Mouse (Mus musculus): Measurements from ENCODE around the gene Kif1c.

Kif1c gene

DNA sequence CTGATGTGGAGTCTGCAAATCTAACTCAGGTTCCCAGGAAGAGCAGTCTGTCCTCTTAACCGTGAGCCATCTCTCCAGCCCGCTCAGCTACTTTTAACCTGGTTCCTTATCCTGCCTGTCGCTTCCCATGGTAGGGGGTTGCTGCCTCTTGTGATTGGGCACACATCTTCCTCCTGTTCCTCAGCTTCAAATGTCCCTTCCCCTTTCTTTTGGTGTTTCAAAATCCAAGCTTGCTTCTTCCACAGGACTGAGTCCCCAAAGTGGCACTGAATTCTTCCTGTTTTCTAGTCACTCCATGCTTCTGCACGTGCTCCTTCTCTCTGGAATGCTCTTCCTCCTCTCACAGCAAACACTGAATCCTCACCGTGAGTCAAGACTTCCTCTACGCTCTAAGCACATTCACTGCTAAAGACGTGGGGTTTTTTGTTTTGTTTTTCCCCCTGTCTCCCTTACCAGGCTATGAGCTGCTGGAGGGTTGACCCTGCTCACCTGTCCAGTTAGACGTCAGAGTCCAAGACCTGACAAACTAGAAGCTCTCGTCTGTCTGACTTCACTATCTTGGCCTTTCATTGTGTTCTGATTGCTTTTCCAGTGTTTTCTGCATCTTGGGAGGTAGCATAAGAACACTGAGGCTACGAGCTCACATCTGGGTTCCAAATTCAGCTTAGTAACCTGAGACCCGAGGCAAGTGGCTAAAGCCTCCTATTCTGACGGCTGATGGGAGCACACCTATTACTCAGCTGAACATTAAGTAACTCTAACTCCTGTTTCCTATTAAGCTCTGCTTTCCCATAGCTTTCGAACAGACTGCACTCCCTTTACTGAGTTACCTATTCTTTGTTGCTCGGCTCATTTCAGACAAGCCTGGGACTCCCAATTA is 32.8 kb upstream of the Kif1c start:
- no peak for DNase-seq

DNA sequence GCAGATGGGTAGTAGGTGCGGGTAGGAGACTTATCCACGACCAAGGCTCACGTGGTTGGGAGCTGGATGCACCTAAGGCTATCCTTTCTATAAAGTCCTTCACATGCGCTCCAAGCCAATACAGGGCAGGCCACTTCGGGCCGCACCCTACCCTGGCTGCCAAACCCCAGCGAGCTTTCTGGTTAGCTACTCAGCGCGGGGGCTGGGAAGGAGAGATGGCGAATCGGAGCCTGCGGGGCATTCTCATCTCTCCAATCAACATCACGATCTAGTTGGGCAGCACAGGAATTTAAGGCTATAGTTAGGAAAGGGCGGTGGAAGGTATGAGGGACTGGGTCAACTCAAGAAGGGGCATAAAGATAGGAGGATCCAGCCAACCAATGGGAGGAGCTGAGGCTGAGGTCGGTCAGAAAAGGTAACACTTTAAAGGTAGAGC is 32.0 kb upstream of the Kif1c start:
- no peak for DNase-seq

DNA sequence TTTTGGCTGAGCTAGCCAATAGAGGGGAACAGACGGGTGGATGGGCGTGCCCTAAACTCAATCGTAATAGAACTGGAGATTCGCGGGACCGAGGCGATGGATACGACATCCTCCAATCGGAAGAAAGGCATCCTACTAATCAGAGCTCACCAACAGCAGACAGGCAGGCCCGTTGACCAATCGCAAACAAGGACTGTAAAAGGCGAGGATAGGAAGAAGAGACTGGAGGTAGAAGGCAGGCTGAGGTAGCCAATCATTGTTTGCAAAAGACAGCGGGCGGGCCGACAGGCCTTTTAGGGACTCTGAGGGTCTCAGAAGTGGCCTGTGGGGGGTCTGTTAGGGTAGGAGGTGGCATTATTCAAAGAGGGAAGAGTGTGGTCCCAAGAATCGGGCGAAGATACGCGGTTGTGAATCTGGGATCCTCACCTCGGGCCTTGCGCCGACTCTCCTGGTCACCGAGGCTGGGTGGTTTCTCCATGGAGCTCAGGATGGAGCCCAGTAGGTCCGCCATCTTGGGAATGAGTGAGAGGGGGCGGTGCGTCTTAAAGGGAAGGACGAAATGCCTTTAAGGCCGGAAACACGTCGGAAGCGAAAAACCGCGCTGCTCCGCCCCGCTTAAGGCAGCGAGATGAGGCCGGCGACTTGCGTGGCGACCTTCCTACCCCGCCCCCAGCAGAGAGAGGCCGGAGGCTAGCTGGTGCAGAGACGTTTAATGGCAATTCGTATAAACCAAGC is 31.4 kb upstream of the Kif1c start, which contains the start of gene Spag7:
TSS of gene Spag7 (minus strand) at position 646 of the 735 bp plus-strand sequence.
- peak; percentile 100 for DNase-seq

DNA sequence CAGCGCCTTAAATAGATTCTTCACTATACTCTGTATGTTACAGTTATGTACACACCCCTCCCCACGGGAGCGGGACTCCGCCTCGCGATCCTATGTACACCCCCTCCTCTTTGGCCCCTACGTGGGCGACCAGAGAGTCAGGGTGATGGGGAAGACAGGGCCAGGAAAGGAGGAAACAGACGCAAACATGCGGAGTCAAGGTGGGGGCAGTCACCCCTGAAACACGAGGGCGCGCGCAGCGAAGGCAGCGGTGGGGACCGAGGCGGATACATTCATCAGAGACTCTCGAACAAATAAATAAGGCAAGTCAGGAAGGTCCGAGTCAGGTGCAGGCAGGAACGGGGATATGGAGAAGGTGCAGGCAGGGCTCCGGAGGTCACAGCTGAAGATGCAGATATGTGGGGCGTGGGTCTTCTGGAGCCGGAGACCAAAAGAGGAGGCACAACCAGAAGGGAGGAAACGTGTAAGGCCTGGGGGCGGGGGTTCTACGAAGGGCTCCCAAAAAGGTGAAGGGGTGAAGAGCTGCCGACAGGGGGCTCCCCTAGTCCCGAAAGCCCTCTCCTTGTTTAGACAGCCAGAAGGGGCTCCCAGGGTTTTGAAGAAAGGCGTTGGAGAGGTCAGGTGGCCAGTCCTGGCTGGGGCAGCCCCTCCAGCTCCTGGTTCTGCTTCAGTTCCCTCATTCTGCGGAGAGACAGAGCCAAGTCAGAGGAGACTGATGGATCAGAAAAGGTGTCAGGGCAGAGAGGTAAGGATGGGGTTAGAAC is 30.6 kb upstream of the Kif1c start:
- DNase-seq: peak; percentile 78 to 84

DNA sequence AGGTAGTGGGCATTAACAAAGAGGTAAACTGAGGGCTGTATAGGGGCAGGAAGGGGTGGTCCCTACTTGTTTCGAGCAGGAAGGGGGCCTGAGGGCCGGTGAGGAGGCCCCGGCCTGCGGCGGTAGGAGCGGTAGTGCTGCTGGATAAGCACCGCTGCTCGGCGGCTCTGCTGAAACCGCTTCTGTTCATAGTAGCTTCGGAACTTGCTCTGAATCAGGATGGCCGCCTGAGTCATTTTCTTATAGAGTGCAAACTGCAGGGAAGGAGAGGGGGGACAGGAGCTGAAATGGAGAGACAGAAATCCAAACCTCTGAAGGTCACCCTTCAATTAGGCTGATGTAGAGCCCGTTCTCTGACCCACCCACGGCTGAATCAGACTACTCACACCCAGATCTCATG is 29.9 kb upstream of the Kif1c start:
- DNase-seq: peak; percentile 28 to 62

DNA sequence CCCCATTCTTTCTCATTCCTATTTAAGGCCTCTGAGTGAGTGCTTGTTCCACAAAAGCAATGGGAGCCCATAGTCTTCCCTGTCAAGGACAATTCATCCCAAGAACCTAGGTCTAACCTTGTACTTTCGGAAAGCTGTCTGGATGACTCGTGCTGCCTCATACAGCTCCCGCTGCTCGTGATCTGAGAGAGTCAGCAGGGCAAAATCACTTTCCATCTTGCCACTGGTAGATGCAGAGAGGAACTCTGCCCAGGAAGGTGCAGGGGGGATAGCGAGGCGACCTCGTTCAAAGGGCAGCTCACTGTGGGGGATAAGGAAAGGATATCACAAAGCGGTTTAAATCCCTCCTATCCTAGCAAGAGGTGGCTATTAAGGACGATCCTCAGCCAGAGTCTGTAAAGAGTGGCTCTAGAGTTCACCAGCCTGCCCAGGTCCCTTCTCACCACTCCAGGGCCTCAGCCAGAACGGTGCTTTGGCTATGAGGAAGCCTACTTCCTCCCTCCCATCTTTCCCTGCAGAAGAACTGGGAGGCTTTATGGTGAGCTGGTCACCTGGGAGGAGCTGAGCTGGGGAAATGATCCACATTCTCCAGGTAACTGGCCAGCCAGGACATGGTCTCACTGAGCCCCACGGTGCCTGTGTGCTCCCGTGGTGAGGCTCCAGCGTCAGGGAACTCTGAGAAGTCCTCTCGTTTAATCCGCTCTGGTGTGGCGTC is 28.9 kb upstream of the Kif1c start:
- peak in 1 of 2 experiments; percentile 61 for DNase-seq

DNA sequence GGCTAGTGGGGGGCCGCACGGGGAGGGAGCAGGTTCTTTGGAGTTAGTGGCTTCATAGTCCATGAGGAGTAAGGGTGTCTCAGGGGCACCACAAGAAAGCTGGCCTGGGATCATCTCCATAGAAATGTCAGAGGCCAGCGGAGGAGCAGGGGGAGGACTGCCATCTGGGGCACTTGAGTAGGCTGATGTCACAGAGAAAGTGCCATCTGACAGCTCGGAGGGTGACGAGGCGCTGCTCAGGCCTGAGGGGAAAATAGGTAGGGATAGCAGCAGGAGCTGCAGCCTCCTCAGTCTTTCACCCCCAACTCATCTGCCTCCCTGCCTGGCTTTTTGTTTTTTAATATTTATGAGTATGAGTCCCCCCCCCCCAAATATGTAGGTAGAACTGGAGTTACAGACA is 26.3 kb upstream of the Kif1c start:
- peak in 1 of 2 experiments; percentile 25 for DNase-seq

DNA sequence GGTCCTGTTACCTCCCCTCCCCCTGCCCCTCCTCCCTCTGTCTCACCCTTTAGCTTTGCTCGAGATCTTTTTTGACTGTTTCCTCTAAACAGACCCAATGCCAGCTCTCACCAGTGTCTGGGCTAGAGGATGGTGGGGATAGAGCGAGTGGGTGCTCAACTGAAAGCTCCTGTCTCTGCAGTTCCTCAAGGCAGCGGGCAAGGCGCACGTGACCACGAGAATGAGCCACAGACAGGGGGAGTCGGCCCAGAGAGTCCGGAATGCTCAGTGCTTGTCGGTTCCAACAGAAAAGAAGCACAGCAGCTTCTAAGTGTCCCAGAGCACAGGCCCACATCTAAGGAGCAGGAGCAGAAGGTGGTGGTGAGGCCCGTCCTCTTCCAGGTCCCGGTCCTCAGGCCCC is 25.8 kb upstream of the Kif1c start:
- peak in 1 of 2 experiments; percentile 42 for DNase-seq

DNA sequence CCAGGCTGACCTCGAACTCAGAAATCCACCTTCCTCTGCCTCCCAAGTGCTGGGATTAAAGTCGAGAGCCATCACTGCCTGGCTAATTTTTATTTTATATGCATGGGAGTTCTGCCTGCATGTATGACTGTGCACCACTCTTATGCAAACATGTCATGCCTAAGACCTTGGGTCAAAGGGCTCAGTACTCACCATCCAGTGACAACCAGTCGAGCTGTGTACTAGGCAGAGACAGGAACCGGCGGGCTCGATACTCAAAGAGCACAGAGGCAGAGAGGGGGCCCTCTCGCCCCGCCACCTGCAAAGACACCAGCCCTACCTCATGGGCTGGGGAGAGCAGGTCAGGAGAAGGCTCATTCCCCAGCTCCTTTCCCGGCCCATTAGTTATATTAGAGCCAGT is 22.3 kb upstream of the Kif1c start:
- DNase-seq: peak in 1 of 2 experiments; percentile 28

DNA sequence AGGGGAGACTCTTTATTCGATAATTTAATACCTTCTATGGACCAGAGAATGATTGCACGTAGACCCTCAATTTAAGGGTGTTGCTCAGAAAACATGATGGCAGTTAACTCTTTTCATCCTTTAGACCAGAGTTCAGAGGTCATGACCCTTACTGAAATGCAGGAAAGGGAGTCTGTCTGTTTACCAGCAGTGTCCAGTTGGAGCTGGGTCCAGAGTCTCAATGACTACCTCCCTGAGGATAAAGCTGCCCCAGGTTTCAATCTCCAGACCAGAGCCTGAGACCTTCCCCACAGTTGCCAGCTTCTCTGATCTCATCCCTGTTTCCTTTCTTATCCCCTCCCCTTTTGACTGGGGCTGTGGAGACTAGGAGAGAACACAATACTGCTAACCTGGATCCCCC is 21.8 kb upstream of the Kif1c start:
- peak in 1 of 2 experiments; percentile 31 for DNase-seq

DNA sequence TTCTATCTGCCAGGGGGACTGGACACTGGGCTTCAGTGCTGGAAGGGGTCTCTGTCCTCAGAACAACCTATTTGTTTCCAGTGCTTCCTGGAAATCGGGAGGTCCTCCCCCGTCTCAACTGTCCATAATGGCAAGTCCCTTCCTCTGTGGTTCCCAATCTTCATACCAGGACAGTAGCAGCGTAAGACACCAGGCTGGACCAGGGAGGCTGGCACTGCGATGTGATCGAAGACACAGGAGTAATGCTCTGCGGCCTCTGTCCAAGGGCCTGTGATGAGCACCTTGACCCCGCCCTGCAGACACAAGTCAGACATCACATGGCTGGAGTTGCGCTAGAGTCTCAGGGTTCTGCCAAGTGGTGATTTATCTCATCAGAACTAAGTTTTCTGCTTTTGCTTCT is 21.0 kb upstream of the Kif1c start:
- peak in 1 of 2 experiments; percentile 32 for DNase-seq

DNA sequence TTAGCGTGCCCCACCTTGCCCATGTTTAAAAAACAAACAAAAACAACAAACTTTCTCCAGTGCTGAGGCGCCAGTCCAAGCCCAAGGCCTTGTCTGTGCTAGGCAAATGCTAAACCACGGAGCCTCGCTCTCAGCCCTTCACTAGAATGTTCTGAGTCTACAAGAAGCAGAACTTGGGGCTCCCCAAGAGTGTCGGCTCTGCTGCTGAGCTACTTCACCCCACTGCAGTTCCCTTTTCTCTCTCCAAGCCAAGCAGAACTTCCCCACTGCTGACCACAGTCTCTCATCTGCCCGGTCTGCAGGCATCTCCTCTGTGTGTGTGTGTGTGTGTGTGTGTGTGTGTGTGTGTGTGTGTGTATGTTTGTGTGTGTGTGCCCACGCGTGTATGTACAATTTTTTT is 20.5 kb upstream of the Kif1c start:
- DNase-seq: peak in 1 of 2 experiments; percentile 34

DNA sequence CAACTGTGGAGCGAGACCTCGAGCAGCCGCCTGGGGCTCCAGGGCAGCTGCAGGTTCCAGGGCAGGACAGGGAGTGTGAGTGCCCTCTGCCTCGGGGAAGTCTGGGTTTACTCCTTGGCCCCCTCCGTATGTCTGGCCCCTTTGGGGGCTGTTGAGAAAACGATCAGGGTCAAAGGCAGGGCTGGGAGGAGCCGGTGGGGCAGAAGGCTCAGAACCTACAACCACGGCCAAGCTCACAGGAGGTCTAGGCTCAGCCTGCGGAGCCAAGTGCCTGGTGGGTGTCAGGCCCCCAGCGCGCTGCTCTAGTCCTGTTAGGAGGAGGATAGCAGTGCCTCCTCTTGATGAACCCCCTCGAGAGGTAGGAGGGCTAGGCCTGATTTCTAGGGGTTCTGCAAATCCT is 19.2 kb upstream of the Kif1c start:
- DNase-seq: peak in 1 of 2 experiments; percentile 35

DNA sequence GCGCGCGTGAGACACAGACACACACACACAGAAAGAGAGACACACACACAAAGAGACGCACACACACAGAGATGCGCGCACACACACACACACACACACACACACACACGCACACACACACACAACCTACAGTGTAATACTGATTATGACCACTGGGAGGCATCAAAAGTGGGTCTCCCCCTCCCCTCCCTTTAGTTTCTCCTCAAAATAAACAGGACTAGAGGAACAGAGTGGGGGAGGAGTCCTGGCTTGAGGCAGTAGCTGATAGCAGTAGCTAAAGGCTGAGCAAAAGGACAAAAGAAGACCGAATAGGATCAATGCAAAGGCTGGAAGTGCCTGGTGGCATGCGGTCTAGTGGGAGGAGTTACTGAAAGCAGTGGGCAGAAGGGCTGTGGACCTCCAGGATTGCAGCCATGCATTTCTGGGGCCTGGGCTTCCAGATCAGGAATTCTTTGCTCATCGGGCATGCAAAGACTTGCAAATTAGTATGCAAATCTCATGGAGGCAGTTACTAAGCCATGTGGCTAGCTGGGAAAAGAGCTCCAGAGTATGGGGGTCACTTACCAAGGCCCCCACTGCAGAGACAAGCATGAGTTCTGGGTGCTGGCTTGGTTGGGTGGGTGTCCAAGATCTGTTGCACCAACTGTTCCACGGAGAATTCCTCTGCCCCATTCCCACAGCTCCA is 18.3 kb upstream of the Kif1c start:
- DNase-seq: peak in 1 of 2 experiments; percentile 32

DNA sequence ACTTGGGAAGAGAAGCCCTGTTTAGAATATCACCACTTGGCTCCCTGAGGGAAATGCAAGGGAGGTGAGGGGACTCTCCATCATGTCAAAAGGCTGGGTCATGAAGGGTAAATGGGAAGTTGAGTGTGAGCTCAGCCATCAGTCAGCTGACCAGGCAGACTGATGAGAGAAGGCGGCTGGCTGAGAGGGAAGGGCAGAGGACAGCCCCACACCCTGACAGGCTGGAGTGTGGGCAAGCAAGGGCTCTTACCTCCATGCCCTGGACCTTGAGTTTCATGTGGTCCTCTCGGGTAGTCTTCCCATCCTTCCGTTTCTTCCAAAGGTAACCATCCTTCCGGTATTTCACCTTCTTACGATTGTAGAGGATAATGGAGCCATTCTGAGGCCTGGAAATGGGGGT is 16.7 kb upstream of the Kif1c start:
- peak in 1 of 2 experiments; percentile 10 for DNase-seq

DNA sequence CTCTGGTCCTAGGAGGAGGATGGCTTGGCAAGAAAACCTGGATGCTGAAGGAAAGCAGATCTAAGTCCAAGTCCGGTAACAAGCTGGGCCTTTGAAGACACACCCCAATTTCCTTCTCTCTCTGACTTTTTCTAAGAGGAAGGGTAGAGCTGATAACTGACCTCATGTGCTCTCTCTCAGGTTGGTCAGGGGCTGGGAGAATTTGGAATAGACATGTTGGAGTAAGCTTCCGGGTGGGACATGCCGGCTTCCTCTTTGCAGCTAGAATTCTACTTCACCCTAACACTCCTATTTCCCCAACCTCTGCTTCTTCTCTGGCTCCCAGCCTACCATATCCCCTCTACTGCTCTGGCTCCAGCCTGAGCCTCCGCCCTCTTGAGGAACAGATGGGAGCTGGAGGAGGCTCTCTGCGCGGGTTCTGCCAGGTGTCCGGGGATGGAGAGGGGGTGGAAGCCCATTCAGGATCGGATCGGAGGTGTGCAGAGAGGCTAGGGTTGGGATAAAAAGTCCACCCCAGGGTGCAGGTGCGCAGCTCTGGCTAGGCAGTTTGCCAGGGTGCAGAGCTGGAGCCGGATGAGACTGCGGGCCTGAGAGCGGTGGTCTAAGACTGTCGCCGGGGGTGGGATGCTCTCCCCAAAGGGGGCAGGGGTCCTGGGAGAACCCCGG is 13.3 kb upstream of the Kif1c start:
- peak; percentile 30 to 67 for DNase-seq

DNA sequence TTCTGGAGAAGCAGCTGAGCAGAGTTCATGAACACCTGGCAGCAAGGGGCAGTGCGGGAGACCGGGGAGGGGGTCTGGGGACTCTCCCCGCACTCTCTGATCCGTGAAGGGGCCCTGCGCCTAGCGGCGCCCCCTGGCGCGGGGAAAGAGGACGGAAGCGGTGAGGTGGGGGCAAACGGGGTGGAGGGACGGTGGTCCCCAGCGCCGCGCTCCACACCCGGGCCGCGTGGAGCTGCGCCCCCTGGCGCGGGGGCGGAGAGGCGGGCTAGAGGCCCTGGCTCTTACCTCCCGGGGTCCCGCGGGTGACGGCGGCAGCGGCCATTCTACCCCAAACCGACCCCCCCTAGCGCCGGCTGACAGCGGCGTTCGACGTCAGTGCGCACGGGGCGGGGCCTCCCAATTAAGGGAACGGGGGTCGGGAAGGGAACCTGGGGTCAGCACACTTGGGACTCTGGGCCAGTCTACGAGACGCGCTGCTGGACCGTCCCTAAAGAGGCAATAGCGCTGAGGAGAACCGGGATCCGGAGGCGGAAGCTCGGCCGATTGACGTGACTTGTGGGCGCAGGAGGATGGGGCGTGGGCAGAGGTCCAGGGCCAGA is 12.6 kb upstream of the Kif1c start, which contains the start of gene Camta2:
TSS of gene Camta2 (minus strand) at position 505 of the 599 bp plus-strand sequence.
- peak; percentile 94 to 95 for DNase-seq

DNA sequence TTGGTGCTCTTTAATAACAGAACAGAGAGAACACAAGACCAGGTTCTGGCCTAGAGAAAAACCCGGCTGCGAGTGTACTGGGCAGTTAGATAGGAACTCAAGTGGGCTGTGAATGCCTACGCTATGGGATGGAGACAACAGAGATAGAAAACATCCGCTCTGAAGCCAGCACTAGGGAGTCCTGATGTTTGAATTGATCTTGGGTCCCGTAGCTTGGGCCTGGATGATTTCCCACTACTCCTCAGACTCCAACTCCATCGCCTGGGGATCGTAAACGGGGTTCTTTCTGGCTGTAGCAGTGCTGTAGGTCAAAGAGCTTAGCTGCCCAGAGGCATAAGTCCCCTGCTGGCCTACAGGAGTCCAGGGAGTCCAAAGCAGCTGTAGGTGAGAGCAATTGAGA is 12.0 kb upstream of the Kif1c start:
- peak in 1 of 2 experiments; percentile 38 for DNase-seq

DNA sequence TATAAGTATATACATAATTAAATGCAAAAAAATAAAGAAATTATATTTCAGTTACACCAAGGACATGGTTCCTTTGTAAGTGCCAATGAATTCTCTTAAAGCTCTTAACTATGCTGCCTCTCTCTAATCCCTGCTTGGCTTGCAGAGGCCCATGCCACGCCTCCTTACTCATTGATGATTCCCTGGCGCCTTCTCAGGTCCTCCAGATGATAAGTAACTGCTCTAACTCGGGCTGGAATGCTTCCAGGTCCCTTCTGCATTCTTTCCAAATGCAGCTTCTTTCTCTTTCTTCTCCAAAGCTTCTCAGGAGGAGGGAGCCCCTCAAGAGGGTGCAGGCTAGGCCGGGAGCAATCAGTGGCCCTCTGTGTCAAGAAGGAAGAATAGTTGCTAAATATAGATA is 10.8 kb upstream of the Kif1c start:
- peak; percentile 47 to 61 for DNase-seq

DNA sequence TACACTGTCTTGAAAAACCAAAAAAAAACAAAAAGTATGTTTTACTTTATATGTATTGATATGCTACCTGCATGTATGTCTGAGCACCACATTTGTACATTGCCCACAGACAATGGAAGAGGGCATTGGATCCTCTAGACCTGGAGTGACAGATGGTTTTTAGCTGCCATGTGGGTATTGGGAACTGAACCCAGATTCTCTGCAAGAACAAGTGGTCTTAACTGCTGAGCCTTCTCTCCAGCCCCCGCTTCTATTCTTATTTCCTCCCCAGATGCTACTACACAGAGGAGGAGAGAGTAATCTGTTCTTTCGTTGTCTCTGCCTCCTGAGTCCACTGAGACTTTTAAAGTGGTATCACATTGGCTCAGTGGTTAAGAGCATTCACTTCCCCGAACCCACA is 6.8 kb upstream of the Kif1c start:
- DNase-seq: no peak

DNA sequence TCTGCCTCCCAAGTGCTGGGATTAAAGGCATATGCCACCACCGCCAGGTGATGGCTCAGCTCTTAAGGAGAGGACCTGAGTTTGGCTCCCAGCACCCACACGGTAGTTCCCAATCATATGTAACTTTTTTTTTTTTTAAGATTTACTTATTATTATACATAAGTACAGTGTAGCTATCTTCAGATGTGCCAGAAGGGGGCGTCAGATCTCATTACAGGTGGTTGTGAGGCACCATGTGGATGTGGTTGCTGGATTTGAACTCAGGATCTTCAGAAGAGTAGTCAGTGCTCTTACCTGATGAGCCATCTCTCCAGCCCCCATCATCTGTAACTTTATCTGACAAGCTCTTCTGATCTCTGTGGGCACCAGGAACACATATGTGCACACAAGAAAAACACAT is 3.0 kb upstream of the Kif1c start:
- peak in 1 of 2 experiments; percentile 20 for DNase-seq
